In the genomic region with DNA sequence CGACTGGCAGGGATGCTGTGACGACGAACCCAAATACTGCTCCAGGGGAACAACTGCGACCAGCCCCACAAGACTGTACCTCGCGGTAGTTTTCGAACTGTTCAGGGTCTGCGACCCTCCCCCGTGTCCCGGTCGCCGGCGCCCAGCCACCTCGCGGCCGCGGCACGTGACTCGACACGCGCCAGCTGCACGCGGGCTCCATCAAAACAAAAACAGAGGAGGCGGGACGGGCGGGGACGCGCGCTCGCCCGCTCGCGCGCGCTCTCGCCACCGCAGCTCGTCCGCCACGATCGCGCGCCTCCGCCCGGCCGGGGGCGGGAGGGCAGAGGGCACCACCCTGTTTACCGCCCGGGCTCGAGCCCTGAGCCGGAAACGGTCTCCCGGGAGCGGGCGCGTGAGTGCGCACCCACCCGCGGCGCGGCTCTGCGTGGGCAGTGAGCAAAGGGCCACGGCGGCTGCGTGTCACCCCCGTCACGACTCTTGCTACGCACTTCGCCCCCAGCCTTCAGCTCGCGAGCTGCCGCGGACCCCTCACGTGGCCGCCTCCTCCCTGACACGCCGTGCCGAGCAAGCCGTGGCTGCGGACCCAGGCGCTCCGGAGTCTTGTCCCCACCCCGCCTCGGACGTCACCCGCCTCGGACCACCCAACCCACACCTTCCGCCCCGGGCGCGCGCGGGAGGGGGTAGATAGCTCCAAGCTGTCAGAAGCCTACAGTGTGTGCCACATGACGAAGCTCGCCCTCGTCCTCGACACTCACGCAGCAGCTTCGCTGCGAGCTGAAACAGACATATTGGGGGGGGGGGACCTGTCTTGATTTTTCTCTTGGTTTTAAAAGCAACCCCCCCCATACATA, we compare ENCODE assay signal across 8 mouse cellular contexts.
DNase-seq lines count a peak whose midpoint lies in the region; ATAC-seq lines count a peak whose summit lies in the region.

No protein-coding gene starts in this region.

- peak; percentile 52 for DNase-seq in embryo, embryonic 10 days (ENCODE audit: low spot score)
- peak; percentile 90 to 93 for DNase-seq in gastrocnemius, postnatal 36 days
- peak; percentile 90 to 96 for DNase-seq in left cerebral cortex, postnatal 14 days (ENCODE audit: low spot score in 2 of 2)
- DNase-seq in right cerebral cortex, postnatal 10 days (ENCODE audit: low spot score in 2 of 2) = peak; percentile 92 to 94
- peak; percentile 73 for DNase-seq in urinary bladder, postnatal 10 days (ENCODE audit: low spot score)

- under 1% methylated on average over 87 of the region's 100 CpGs for WGBS in intestine, embryonic 15.5 days

- no peaks in the 10 kb centered on the region for H3K9me3 ChIP-seq in intestine, embryonic 15.5 days

- H3K4me3 ChIP-seq in intestine, embryonic 15.5 days (replicated peaks) = peak overlapping the region; percentile 64

- H3K4me2 ChIP-seq in intestine, embryonic 15.5 days (replicated peaks) = peak overlapping the region; percentile 100

- H3K27me3 ChIP-seq in intestine, embryonic 15.5 days (replicated peaks) = peaks cover 49% of the 10 kb centered on the region

- intact Hi-C loops in gastrocnemius, postnatal 36 days (cut with DNase I) = loop anchor here (5.0 kb wide), 1 partner anchor 101 kb away; no protein-coding TSS in a partner anchor
- intact Hi-C loops in left cerebral cortex, postnatal 14 days (cut with DNase I) = loop anchor here (5.0 kb wide), 3 partner anchors 106 to 236 kb away; a partner anchor contains a TSS

- no peak overlapping the region for H3K27ac ChIP-seq in intestine, embryonic 15.5 days

- H3K36me3 ChIP-seq in intestine, embryonic 15.5 days = no peaks in the 10 kb centered on the region

- H3K9ac ChIP-seq in intestine, embryonic 15.5 days = peak overlapping the region; percentile 41

- H3K4me1 ChIP-seq in intestine, embryonic 15.5 days (replicated peaks) = peaks cover 26% of the 10 kb centered on the region

- ATAC-seq in activated CD4-positive, CD25-positive, alpha-beta regulatory T cell, adult 4 months = peak; percentile 50
- peak; percentile 80 for ATAC-seq in intestine, embryonic 15.5 days
- peak; percentile 50 for ATAC-seq in megakaryocyte progenitor cell, adult 5-6 weeks (replicated peaks; ENCODE audit: poor library complexity)
